Mouse (Mus musculus) gastrocnemius, postnatal 10 days (tissue): ENCODE results near the gene Olfr573-ps1. TPM values are rescaled to one million over a fixed set of nuclear protein-coding genes. Genes with fewer than 3 reads are reported as not detected.

ENCODE experiments used
- DNase-seq: peaks from one replicate; pipeline ENCODE4 v3.0.0; 2021; ENCODE audit warnings: mixed read lengths
- long read RNA-seq, 2 experiments: library from polyadenylated mRNA; stranded (forward); transcript quantifications; one replicate each; pipeline ENCODE4 v2.0.0; 2021
- total RNA-seq, 2 experiments: library from RNA; stranded (reverse); gene quantifications; 2 replicates each; pipeline ENCODE4 v1.2.3; 2021

The Olfr573-ps1 gene
- total RNA-seq = not detected
- long read RNA-seq, experiment 1 = 0 reads
- long read RNA-seq, experiment 2 = 0 reads

- DNase-seq = no peak
Measured at GRCm38 (mm10) chr7:102942475-102942874, at the start of gene Olfr573-ps1. Gene Olfr573-ps1 (minus strand): TSS chr7:102942575.

GRCm38 (mm10) chr7:102989224-102989623 lies 46.8 kb upstream of the Olfr573-ps1 start, which contains the start of gene Olfr578:
Gene Olfr578 (minus strand): TSS chr7:102989324.
- DNase-seq = no peak

GRCm38 (mm10) chr7:102975843-102976242 lies 33.5 kb upstream of the Olfr573-ps1 start, which contains the start of gene Olfr577:
Gene Olfr577 (minus strand): TSS chr7:102975943.
- no peak for DNase-seq

- no peak for DNase-seq
Measured at GRCm38 (mm10) chr7:102974399-102974798, 32.0 kb upstream of the Olfr573-ps1 start.

- no peak for DNase-seq
Measured at GRCm38 (mm10) chr7:102962360-102962759, 20.0 kb upstream of the Olfr573-ps1 start, which contains the start of gene Olfr576. Gene Olfr576 (plus strand): TSS chr7:102962660.

GRCm38 (mm10) chr7:102958593-102958992 lies 16.2 kb upstream of the Olfr573-ps1 start, which contains the start of gene Olfr575:
Gene Olfr575 (minus strand): TSS chr7:102958775.
- DNase-seq = no peak

GRCm38 (mm10) chr7:102958137-102958536 lies 15.8 kb upstream of the Olfr573-ps1 start:
- no peak for DNase-seq

- DNase-seq = no peak
Measured at GRCm38 (mm10) chr7:102950732-102951131, 8.4 kb upstream of the Olfr573-ps1 start.

- DNase-seq = no peak
Measured at GRCm38 (mm10) chr7:102948167-102948566, 5.8 kb upstream of the Olfr573-ps1 start, which contains the start of gene Olfr574. Gene Olfr574 (plus strand): TSS chr7:102948467.

GRCm38 (mm10) chr7:102943417-102943816 lies 1.0 kb upstream of the Olfr573-ps1 start:
- DNase-seq = no peak

GRCm38 (mm10) chr7:102927105-102927504 lies 15.3 kb downstream of the Olfr573-ps1 start:
- no peak for DNase-seq

- DNase-seq = no peak
Measured at GRCm38 (mm10) chr7:102924109-102924508, 18.3 kb downstream of the Olfr573-ps1 start, which contains the start of gene Olfr572. Gene Olfr572 (plus strand): TSS chr7:102924409.

- no peak for DNase-seq
Measured at GRCm38 (mm10) chr7:102919632-102920031, 22.7 kb downstream of the Olfr573-ps1 start.

- DNase-seq = no peak
Measured at GRCm38 (mm10) chr7:102917032-102917875, 25.1 kb downstream of the Olfr573-ps1 start, which contains the start of gene Olfr571. Gene Olfr571 (minus strand): TSS chr7:102917536.

GRCm38 (mm10) chr7:102916405-102916804 lies 26.0 kb downstream of the Olfr573-ps1 start:
- no peak for DNase-seq

GRCm38 (mm10) chr7:102915261-102915660 lies 27.1 kb downstream of the Olfr573-ps1 start:
- no peak for DNase-seq

Other genes starting within 250 kb of the Olfr573-ps1 start
- not detected for gene Olfr557, start 246.7 kb downstream of the Olfr573-ps1 start, total RNA-seq
- gene Olfr558, start 240.4 kb downstream of the Olfr573-ps1 start, total RNA-seq = 1 to 10 TPM; 3.4 to 3.8 TPM
- not detected for gene Olfr33, start 223.5 kb downstream of the Olfr573-ps1 start, total RNA-seq
- gene Olfr559, start 215.1 kb downstream of the Olfr573-ps1 start, total RNA-seq = not detected
- gene Olfr560, start 183.2 kb downstream of the Olfr573-ps1 start, total RNA-seq = not detected
- gene Olfr78, start 183.1 kb downstream of the Olfr573-ps1 start, total RNA-seq = 1 to 10 TPM; 1.3 to 1.4 TPM
- gene Olfr561, start 171.4 kb downstream of the Olfr573-ps1 start, total RNA-seq = not detected
- not detected for gene Olfr564, start 139.1 kb downstream of the Olfr573-ps1 start, total RNA-seq
- not detected for gene Olfr566, start 83.8 kb downstream of the Olfr573-ps1 start, total RNA-seq
- gene Olfr568, start 65.5 kb downstream of the Olfr573-ps1 start, total RNA-seq = not detected
- gene Olfr569, start 51.7 kb downstream of the Olfr573-ps1 start, total RNA-seq = not detected
- not detected for gene Olfr570, start 48.0 kb downstream of the Olfr573-ps1 start, total RNA-seq
- not detected for gene Olfr571, start 25.0 kb downstream of the Olfr573-ps1 start, total RNA-seq
- not detected for gene Olfr572, start 18.2 kb downstream of the Olfr573-ps1 start, total RNA-seq
- not detected for gene Olfr574, start 5.9 kb upstream of the Olfr573-ps1 start, total RNA-seq
- not detected for gene Olfr575, start 16.2 kb upstream of the Olfr573-ps1 start, total RNA-seq
- gene Olfr576, start 20.1 kb upstream of the Olfr573-ps1 start, total RNA-seq = not detected
- not detected for gene Olfr577, start 33.4 kb upstream of the Olfr573-ps1 start, total RNA-seq
- gene Olfr578, start 46.7 kb upstream of the Olfr573-ps1 start, total RNA-seq = not detected
- not detected for gene Olfr582, start 95.4 kb upstream of the Olfr573-ps1 start, total RNA-seq
- gene Olfr583, start 108.7 kb upstream of the Olfr573-ps1 start, total RNA-seq = not detected
- gene Olfr584, start 139.3 kb upstream of the Olfr573-ps1 start, total RNA-seq = not detected
- not detected for gene Olfr585, start 155.1 kb upstream of the Olfr573-ps1 start, total RNA-seq
- gene Olfr586, start 183.1 kb upstream of the Olfr573-ps1 start, total RNA-seq = not detected
- gene Olfr588-ps1, start 198.3 kb upstream of the Olfr573-ps1 start, total RNA-seq = not detected
- not detected for gene Olfr589, start 213.8 kb upstream of the Olfr573-ps1 start, total RNA-seq
- gene Olfr591, start 235.8 kb upstream of the Olfr573-ps1 start, total RNA-seq = not detected
- not detected for gene Olfr592, start 242.2 kb upstream of the Olfr573-ps1 start, total RNA-seq